Mouse (Mus musculus) liver, adult 2 months (tissue): ENCODE measurements around the gene Dchs2.

Source experiments
- CTCF ChIP-seq: fragments of 200-500 bp; IDR thresholded peaks from 2 replicates; pipeline ENCODE4 v1.5.1; 2011; ENCODE audit warnings: low read depth, low read length, control low read depth
- POLR2A ChIP-seq: fragments of 200-500 bp; IDR thresholded peaks from 2 replicates; pipeline ENCODE4 v1.6.1; 2011; ENCODE audit warnings: low read length, control low read depth; ENCODE audit not compliant: insufficient read depth; ENCODE audit errors: extremely low read depth

GRCm38 (mm10) chr3:83275703-83276102 is 148.0 kb downstream of the Dchs2 start:
- TF ChIP-seq POLR2A (no peak), CTCF (no peak)
